Mouse (Mus musculus) heart, adult 8-10 months (tissue): ENCODE measurements at regions not wholly inside any gene's neighbourhood (a gene's known extent, or its start where the extent isn't known, plus 50 kb on each side); places are given as distances from the start of the nearest gene placed in this dataset.

Experiments
- DNase-seq: peaks from one replicate; pipeline ENCODE4 v3.0.0; 2022; ENCODE audit warnings: low spot score

DNA sequence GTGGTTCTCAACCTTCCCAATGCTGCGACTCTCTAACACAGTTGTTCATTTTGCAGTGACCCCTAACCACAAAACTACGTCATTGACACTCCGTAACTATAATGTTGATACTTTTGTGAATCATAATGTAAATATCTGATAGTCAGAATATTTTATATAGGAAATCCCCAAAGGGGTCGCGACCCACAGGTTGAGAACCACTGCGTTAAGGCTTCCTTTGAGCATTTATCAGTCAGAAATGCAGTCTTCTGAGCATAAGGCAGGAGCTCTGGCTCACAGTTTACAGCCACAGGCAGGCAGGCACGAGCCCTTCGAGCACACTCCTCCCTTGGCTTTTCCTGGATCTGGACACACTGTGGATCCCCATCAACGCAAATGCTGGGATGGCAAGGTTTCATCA lies 57.0 kb downstream of the Nxnl2 start:
- no peak for DNase-seq

DNA sequence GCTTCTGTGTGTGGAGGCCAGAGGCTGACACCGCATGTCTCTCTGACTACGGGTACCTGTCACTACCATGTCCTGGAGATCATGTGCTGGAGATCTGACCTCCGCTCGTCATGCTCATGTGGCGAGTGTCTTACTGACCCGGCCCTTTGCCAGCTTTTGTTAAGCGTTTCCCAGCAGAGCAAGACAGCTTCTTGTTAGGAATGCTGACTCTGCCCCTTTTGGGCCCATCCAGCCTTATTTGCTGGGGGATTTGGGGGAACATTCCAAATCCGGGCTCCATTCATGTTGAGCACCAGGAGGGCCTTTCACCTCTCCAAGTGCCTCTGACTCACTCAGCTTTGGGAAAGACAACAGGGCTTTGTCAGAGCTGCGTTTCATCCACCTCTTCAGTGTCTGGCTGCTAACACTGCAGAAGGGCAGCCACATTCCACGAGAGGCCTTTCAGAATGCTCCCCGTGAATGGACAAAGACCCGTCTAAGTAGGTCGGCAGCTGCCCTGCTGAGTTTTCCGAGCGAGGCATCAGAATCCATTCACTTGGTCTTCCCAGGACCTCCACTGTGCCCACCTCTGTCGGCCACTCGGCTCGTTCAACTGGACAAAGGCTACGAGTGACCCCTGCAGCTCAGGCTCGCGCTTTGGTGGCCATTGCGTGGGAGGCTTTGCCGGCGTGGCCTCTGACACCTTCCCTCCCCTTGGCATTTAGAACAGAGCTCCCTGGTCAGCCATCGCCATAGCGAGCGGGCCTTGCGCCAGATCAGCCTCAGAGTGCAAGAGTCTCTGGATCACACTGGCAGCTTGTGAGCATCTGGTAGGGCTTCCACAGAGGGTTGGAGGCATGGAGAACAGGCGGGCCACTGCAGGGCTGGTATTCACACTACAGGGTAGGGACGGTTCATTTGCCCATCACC lies 58.3 kb downstream of the Nxnl2 start:
- no peak for DNase-seq

DNA sequence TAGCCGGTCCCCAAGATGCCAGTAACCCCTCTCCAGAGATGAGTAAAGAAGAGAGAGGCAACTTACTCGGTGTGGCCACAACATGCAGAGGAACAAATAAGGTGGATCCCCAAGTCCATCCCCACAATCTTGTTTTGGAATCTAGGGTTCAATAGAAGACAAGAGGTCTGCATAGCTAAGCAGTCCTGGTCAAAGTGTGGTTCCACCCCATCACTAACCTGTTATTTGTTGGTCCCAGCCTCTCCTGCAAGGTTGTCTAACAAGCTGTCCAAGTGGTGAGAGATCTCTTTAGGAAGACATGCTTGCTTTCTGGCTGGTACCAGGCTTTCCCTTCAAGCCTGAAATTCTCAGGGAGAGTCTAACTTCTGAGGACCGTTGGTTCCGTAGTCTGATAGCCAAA lies 59.0 kb downstream of the Nxnl2 start:
- DNase-seq: no peak

DNA sequence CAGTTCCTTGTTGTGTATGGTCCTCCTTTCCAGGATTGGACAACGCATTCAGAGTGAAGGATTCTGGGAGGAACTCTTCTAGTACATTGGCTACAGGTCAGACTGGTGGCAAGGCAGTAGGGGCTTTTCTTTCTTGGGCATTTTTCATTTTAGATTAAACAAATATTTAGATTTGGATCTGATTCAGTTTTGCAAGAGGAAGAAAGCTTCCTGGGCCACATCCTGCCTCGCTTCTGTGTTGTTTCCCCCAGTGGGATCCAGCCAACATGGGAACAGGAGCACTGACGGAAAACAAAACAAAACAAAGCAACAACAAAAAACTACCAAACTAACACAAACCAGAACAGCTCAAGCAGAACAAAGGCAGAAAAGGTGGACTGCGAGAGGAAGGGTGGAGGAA lies 60.8 kb downstream of the Nxnl2 start:
- no peak for DNase-seq

DNA sequence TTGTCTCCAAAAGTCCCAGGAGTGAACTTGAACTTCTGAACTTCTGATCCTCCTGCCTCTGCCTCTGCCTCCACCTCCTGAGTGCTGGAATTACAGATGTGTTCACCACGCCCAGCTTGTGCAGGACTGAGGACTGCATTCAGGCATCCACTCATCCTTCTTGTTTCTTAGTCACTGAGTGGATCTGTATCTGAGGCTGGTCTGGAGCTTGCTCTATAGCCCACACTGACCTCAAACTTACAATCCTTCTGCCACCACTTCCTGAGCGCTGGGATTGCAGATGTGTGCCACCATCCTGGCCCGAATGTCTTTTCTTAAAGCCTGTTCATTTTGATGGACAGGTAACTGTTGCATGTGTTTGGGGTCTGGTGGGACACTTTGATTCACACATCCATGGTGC lies 76.6 kb downstream of the Nxnl2 start:
- no peak for DNase-seq

DNA sequence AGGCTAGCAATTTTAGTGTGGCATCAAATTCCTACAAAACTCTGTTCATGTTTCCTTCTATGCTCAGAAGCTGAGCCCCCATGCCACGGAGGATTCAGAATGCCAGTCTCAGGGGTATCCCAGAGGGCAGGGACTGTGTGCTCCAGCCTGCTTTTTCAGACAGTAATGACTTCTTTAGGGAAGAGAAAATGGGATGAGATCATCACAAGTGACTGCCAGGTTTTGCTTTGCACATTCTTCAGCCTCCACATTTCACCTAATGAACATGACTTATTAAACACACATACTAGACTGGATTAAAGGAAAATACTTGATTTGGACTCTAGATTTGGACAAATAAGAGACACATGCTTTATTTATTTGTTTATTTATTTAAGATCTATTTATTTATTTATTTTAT lies 82.5 kb downstream of the Nxnl2 start:
- DNase-seq: no peak

DNA sequence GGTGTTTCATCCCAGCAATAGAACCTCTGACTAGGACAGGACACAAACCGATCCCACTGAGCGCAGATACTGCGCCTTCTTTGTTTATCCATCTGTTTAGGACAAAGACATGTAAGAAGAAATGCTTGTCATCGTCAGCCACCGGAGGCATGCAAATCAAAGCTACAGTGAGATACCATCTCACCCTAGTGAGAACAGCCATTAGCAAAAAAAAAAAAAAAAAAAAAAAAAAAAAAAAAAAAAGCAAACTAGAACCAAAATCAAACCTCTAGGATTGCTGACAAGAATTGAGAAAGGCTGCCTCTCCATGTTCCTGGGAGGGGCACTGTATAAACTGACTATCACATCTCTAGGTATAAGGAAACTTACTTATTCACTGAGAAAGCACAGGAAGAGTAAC lies 84.9 kb downstream of the Nxnl2 start:
- DNase-seq: no peak

DNA sequence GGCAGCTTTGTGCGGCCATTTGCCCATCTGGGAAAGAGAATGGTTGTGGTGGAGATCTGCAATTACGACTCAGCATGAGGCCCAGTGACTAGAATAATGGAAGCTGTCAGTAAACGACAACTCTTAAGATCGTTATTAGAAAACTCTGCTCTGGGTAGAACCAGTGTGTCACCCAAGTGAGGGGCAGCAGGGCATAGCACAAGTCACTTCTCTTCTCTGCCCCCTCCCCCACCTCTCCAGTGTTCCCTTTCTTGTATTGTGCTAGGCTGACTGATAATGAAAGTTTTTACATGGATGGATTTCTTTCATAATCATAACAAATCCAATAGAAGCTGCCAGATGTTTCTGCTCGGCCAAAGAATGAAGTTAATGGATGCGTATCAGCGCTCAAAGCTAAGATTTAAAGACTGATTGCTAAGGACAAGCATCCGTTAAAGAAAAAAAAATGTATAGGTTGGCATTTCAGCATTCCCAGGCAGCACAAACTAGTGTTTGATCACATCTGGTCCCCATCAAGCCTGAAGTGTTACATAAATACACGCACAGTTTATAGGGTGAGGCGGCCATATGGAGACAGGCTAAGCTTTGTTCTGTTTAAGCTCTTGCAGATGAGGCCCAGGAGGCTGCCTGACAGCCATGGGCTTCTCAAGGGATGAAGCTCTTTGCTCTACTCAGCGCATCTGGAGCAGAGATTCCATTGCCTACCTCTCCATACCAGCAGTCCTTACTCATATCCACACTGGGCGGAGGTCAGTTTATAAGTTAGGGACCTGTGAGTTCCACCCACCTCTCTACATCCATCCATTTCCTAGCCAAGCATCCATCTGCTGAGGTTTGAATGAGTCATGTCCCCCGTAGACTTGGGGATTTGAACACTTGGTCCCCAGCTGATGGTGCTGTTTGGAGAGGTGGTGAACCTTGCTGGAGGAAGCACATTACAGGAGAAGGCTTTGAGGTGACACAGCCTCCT lies 88.2 kb downstream of the Nxnl2 start:
- DNase-seq: no peak

DNA sequence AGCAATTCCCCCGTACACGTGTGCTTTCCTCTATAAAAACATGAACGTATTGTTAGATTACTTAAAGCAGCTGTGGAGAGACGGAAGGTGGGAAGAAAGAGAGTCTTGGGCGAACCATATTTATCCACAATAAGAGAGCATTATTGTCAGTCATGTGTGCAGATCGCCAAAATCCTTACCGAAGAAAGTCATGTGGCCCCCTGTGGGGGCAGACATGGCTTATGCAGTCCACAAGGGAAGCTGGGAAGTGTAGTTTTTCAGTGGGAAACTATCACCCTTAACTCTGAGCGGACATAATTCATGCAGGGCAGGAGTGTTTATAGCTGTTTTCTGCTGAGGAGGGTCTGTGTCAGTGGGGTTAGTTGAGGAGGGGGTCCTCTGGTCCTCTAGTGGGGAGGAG lies 90.8 kb downstream of the Nxnl2 start:
- DNase-seq: no peak

DNA sequence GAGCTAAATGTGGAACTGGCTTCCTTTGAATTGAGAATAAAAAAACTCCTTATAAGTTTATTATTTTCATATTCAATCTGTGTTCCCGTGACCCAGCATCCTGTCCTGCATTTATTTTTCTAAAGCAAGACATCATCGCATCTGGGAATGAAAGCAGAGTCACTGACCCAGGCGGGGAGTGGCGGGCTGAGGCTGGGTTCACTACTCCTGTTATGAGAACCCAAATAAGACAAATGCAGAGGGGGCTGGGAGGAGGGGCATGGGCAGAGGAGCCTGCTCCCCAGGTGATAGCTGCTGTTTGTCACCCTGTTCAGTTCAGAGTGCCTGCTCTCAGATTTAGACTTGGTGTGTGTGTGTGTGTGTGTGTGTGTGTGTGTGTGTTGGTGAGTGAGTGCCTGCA lies 102.0 kb downstream of the Nxnl2 start:
- DNase-seq: no peak

DNA sequence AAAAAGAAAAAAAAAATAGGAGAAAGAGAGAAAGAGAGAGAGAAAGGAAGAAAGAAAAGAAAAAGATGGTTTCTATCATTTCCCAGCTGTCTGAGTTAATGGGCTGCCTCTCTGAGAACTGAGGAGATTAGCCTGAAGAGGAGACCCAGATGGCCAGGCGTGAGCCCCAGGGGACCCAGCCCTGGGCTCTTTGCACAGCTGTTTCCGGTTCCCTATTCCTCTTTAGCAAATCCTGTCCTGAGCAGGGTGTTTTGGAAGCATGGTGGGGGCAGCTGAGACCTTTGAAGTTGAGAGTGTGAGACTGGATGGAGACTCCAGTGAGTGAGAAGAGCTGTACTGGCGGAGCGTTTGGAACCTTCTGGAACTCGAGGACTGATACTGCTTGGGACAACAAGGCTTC lies 103.8 kb downstream of the Nxnl2 start:
- DNase-seq: peak; percentile 77

DNA sequence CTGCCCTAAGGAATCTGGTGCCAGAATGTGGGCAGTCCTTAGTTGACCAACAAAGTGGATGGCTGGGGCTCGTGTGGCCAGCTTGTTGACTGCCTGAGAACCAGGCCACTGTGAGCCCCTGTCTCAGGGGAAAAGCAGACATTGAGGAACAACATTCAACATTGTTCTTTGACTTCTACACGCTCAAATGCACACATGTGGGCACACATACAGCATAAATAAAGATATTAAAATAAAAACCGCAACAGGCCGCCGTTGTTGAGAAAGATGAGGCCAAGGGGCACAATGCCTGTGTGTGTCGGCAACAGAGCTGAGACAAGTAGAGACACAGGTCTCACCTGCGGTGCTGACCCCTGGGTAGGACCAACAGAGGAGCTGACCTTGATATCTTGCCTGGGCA lies 105.8 kb downstream of the Nxnl2 start:
- no peak for DNase-seq

DNA sequence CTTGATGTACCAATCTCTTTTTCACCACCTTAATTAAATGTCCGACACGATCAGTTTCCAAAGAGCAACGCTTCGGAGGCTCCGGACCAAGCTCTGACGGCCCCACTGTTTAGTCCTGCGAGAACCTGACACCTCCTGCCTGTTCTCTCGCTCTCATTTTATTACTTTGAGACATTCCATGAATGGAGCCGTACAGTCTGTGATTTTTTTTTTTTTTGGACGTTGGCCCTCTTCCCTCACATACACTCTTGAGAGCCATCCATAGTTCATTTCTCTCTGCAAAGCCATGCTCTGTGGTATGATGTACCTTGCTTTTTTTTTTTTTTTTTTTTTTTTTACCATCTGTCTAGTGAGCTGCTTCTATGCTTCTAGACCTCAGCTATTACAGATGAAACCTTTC lies 106.7 kb downstream of the Nxnl2 start:
- no peak for DNase-seq

DNA sequence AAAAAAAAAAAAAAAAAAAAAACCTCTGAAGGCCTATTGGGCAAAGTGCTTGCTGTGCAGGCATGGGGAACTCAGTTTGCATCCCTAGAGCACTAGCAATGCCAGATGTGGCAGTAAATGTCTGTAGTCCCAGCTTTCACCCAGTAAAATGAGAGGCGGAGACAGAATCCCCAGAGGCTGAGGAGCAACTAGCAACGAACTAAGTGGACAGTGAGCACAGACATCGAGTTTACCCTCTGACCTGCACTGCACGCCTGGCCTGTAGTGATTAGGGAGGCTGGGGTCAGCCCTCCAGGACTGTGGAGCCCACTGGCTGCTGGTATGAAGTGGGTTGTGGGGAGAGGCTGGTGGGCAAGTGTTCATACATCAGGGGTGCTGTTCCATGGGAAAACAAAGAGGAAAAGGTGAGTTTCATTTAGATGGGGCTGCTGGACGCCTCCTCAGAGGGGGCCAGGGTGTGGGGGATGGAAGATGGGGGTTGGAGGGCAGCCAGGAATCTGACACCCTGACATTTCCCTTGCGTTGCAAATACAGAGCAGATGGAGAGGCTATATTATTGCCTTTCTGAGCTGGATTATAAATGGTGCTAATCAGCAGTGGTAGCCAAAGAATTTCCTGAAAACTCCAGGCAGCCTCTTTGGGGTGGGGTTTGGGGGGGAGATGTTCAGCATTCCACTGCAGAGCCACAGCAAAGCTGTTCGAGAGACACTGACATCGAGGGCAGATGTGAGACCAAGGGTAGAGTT lies 109.0 kb downstream of the Nxnl2 start:
- no peak for DNase-seq

DNA sequence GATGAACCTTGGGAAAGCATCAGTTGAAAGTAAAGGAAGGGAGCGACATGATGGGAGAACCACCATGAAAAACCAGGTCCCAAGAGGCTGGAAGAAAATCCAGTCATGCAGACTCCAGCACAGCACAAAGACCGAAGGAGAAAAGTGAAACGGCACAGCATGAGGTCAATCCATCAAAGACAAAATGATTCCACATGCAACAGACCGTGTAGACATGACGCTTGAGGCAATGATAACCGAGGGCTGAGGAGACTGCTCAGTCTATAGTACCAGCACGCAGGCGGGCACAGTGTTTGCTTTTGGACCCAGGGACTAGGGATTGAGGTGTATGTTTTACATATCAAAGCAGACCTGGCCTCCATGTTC lies 109.5 kb downstream of the Nxnl2 start:
- no peak for DNase-seq

DNA sequence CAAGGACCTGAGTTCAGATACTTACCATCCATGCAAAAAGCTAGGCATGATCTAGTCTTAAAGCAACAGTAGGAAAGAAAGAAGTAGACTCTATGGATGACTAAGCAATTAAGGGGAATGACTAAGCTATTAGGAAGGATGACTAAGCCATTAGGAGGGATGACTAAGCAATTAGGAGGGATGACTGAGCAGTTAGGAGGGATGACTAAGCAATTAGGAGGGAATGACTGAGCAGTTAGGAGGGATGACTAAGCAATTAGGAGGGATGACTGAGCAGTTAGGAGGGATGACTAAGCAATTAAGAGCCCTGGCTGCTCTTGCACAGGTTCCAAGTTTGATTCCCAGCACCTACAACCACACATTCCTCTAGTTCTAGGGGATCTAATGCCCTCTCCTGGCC lies 113.9 kb downstream of the Nxnl2 start:
- DNase-seq: no peak

DNA sequence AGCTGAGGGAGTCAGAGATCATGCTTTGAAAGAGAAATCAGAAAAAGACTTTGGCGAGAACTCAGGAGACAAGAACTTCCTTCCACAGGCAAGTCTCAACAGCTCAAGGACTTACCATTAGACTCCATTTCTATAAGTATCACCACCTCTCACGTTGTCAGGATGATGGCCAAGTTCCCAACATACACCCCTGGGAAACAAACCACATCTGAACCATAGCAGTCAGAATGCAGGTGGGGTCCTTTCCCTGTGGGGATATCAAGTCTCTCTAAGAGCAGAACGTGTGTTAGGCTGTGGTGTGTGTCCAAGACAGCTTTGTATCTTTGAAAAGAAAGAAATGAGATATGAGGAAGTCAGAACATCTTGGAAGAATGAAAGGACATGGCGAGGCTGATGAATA lies 118.6 kb downstream of the Nxnl2 start:
- no peak for DNase-seq

DNA sequence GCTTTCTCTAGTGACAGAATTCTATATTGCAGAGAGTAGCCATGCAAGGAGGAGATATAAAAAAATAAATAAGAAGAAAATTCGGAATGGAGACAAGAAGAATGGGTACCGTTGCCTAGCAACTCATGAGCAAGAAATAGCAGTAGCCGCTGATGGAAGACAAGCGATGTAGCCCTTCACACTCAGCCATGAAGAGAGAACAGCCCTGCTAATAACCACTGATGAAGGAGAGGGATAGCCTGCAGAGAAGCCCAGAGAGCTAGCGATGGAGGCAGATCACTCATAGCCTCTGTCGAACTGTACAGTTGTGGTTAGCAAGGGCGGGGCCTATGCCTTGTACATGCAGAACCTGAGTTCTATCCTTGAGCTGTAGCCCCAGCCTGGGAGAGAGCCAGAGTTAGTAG lies 118.4 kb upstream of the S1pr3 start:
- no peak for DNase-seq

DNA sequence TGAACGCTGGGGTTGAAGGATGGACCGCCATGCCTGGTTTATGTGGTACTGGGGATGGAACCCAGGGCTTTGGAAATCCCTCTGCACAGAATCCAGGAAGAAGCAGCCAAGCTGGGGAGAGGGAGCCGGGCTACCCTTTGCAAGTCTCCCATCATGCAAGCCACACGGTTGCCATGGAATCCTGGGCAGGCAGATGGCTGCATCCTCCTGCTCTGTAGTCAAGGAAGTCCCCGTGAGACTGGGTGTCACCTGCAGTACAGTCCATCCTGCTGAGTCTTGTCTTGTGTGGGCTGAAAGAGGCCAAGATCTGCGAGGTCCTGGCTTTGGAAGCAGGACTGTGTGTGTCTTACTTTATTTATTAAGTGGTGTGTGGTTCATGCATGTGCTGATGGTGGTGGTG lies 117.5 kb upstream of the S1pr3 start:
- no peak for DNase-seq

DNA sequence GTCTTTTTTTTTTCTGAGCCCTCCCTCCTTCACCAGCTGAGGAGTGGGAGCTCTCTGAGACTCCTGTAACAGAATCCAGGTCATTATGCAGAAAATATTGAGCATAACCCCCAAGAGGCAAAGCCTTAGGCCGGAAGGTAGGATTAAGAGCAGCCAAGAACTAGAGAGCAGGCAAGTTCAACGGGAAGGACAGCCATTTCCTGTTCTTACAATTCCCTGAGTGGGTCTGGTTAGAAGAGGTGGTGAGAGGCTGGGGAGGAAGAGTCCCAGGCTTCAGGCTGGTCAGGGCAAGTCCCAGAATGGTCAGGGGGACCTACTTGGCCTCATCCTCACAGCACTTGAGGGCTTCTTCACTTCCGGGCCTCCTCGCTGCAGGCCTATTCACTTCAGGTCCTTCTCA lies 115.4 kb upstream of the S1pr3 start:
- DNase-seq: no peak

DNA sequence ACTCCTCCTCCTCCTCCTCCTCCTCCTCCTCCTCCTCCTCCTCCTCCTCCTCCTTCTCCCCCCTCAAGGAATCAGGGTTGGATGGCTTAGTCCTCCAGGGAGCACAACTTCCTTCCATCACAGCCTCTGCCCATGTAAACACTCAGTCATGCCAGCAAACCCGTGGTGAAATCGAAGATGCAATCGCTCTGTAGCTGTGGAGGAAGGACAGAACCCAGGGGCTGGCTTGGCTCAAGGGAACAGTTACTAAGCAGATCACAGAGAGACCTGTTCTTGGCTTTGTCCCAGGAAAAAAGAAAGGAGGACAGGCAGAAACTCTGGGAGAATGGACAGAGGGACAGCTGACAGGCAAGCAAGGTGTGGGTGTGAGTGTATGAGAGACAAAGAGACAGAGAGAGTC lies 112.6 kb upstream of the S1pr3 start:
- DNase-seq: no peak

DNA sequence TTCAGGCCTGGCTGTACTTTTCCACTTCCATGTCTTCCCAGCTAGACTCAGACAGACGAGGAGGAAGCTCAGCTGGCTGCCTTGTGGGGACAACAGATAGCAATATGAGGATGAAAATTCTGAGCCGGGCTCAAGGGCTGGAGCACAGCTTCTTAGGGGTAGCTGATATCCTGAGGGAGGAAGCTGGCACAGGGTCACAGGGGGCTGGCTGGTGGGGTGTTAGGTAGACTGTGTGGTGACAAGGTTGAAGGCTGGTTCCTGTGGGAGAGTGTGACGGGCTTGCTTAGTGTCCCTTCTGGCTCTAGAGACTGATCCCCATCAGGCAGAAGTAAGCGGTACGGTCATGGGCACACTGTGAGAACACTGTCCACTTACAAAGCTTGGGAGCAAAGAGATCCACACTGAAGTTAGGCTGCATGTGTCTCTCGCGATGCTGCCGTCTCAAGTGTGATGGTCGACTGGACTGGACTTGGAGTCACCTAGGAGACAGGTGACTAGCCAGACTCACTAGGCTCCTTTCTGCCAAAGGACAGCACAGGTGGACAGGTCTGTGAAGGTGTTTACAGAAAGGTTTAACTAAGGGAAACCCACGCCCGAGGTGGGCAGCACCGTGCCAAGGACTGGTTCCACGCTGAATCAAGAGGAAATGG lies 111.1 kb upstream of the S1pr3 start:
- DNase-seq: no peak
